Mouse (Mus musculus): ENCODE data around the gene Usp20.
"Not testable (repeated sequence)": the region's sequence is repeated elsewhere in the genome, so short reads cannot be mapped to it uniquely, and the experiment has no call there.

The Usp20 gene

GRCm38 (mm10) chr2:30981790-30982513, at the start of gene Usp20, which contains the start of gene BC005624:
Usp20 (plus strand) TSS chr2:30982279.
BC005624 (minus strand) TSS chr2:30982201.
- peak; percentile 99 for DNase-seq (ENCODE audit: low read depth, low spot score)

- no peak for DNase-seq (ENCODE audit: low read depth, low spot score)
Observed at GRCm38 (mm10) chr2:30933032-30933431, 49.0 kb upstream of the Usp20 start.

GRCm38 (mm10) chr2:30933917-30934450, 48.1 kb upstream of the Usp20 start:
- DNase-seq (ENCODE audit: low read depth, low spot score) = peak; percentile 48

GRCm38 (mm10) chr2:30936808-30937207, 45.3 kb upstream of the Usp20 start:
- DNase-seq (ENCODE audit: low read depth, low spot score) = no peak

GRCm38 (mm10) chr2:30937731-30938130, 44.3 kb upstream of the Usp20 start:
- DNase-seq (ENCODE audit: low read depth, low spot score) = no peak

GRCm38 (mm10) chr2:30938574-30938991, 43.5 kb upstream of the Usp20 start:
- DNase-seq (ENCODE audit: low read depth, low spot score) = no peak

- DNase-seq (ENCODE audit: low read depth, low spot score) = no peak
Observed at GRCm38 (mm10) chr2:30941586-30941985, 40.5 kb upstream of the Usp20 start.

GRCm38 (mm10) chr2:30942116-30942515, 40.0 kb upstream of the Usp20 start:
- DNase-seq (ENCODE audit: low read depth, low spot score) = not testable (repeated sequence)

GRCm38 (mm10) chr2:30942603-30943011, 39.5 kb upstream of the Usp20 start:
- DNase-seq (ENCODE audit: low read depth, low spot score) = peak; percentile 57

GRCm38 (mm10) chr2:30952457-30952823, 29.6 kb upstream of the Usp20 start:
- no peak for DNase-seq (ENCODE audit: low read depth, low spot score)

GRCm38 (mm10) chr2:30952824-30953490, 29.1 kb upstream of the Usp20 start, which contains the start of gene Tor1b:
Tor1b (plus strand) TSS chr2:30952959.
- peak; percentile 82 for DNase-seq (ENCODE audit: low read depth, low spot score)

- DNase-seq (ENCODE audit: low read depth, low spot score) = no peak
Observed at GRCm38 (mm10) chr2:30954797-30955196, 27.3 kb upstream of the Usp20 start.

- DNase-seq (ENCODE audit: low read depth, low spot score) = no peak
Observed at GRCm38 (mm10) chr2:30957511-30957910, 24.6 kb upstream of the Usp20 start.

- no peak for DNase-seq (ENCODE audit: low read depth, low spot score)
Observed at GRCm38 (mm10) chr2:30958726-30959125, 23.4 kb upstream of the Usp20 start.

- DNase-seq (ENCODE audit: low read depth, low spot score) = no peak
Observed at GRCm38 (mm10) chr2:30959856-30960255, 22.2 kb upstream of the Usp20 start.

- DNase-seq (ENCODE audit: low read depth, low spot score) = no peak
Observed at GRCm38 (mm10) chr2:30962570-30963254, 19.4 kb upstream of the Usp20 start.

GRCm38 (mm10) chr2:30965627-30966026, 16.5 kb upstream of the Usp20 start:
- no peak for DNase-seq (ENCODE audit: low read depth, low spot score)

GRCm38 (mm10) chr2:30966826-30967225, 15.3 kb upstream of the Usp20 start:
- no peak for DNase-seq (ENCODE audit: low read depth, low spot score)

GRCm38 (mm10) chr2:30967352-30968327, 14.4 kb upstream of the Usp20 start, which contains the start of gene Tor1a:
Tor1a (minus strand) TSS chr2:30967933.
- DNase-seq (ENCODE audit: low read depth, low spot score) = peak; percentile 72

- no peak for DNase-seq (ENCODE audit: low read depth, low spot score)
Observed at GRCm38 (mm10) chr2:30983024-30983423, 945 bp downstream of the Usp20 start.
